Mouse (Mus musculus) ES-Bruce4 (cell line): ENCODE measurements around the gene Casq2. TPM values are rescaled to one million over a fixed set of nuclear protein-coding genes. Genes with fewer than 3 reads are reported as not detected.

Experiments used
- H3K27ac ChIP-seq: 2 replicates; pipeline ENCODE4 v1.5.1; 2012; ENCODE audit warnings: low read length, inconsistent platforms; ENCODE audit not compliant: insufficient read depth
- H3K27me3 ChIP-seq: 2 replicates; pipeline ENCODE4 v1.6.1; 2012; ENCODE audit warnings: mild to moderate bottlenecking, low read length, inconsistent platforms; ENCODE audit not compliant: control insufficient read depth, poor library complexity, insufficient read depth, severe bottlenecking
- H3K36me3 ChIP-seq: 2 replicates; pipeline ENCODE4 v1.6.1; 2012; ENCODE audit warnings: inconsistent platforms, mild to moderate bottlenecking, low read length, moderate library complexity; ENCODE audit not compliant: control insufficient read depth, poor library complexity, insufficient read depth, severe bottlenecking
- H3K4me1 ChIP-seq: one replicate; pipeline ENCODE4 v1.8.1; 2011; ENCODE audit warnings: low read length; ENCODE audit not compliant: control insufficient read depth, insufficient read depth
- H3K4me3 ChIP-seq: 2 replicates; pipeline ENCODE4 v1.5.1; 2011; ENCODE audit warnings: low read depth, mild to moderate bottlenecking, low read length
- H3K9ac ChIP-seq: 2 replicates; pipeline ENCODE4 v1.6.1; 2012; ENCODE audit warnings: low read depth, mild to moderate bottlenecking, inconsistent platforms; ENCODE audit not compliant: poor library complexity, severe bottlenecking
- H3K9me3 ChIP-seq: replicated peaks from 2 replicates; pipeline ENCODE4 v1.6.1; 2012; ENCODE audit warnings: mild to moderate bottlenecking, low read length, inconsistent platforms; ENCODE audit not compliant: control insufficient read depth, poor library complexity, insufficient read depth, severe bottlenecking
- CTCF ChIP-seq: IDR thresholded peaks from one replicate; pipeline ENCODE4 v1.8.1; 2011; ENCODE audit warnings: low read depth, low read length
- EP300 ChIP-seq: IDR thresholded peaks from 2 replicates; pipeline ENCODE4 v1.6.1; 2011; ENCODE audit warnings: low read depth, low read length; ENCODE audit not compliant: insufficient read depth
- POLR2A ChIP-seq: IDR thresholded peaks from one replicate; pipeline ENCODE4 v1.8.1; 2011; ENCODE audit warnings: low read length; ENCODE audit not compliant: insufficient read depth
- polyA plus RNA-seq: library from polyadenylated mRNA; stranded (reverse); fragments of >200 nt; gene quantifications from 2 replicates; pipeline ENCODE4 v1.2.4, GENCODE M21; 2011; ENCODE audit warnings: low read depth; ENCODE audit not compliant: missing spikeins, insufficient read depth, insufficient read length

Gene Casq2
- polyA plus RNA-seq, 1 experiment: not detected

GRCm38 (mm10) chr3:102083589-102084230 is 2.5 kb upstream of the Casq2 start:
- no peaks in the 10 kb centered on the region for H3K9me3 ChIP-seq
- peak; percentile 86 for TF ChIP-seq EP300
- TF ChIP-seq CTCF: no peak
- TF ChIP-seq POLR2A: no peak
- H3K9ac ChIP-seq: no peak overlapping the region
- H3K27ac ChIP-seq: peak overlapping the region; percentile 86
- H3K4me1 ChIP-seq: peaks cover 5% of the 10 kb centered on the region
- H3K4me3 ChIP-seq: peak overlapping the region; percentile 32; the same call in 1 of the 2 replicates
- H3K36me3 ChIP-seq: no peaks in the 10 kb centered on the region
- H3K27me3 ChIP-seq: no peaks in the 10 kb centered on the region

DNA sequence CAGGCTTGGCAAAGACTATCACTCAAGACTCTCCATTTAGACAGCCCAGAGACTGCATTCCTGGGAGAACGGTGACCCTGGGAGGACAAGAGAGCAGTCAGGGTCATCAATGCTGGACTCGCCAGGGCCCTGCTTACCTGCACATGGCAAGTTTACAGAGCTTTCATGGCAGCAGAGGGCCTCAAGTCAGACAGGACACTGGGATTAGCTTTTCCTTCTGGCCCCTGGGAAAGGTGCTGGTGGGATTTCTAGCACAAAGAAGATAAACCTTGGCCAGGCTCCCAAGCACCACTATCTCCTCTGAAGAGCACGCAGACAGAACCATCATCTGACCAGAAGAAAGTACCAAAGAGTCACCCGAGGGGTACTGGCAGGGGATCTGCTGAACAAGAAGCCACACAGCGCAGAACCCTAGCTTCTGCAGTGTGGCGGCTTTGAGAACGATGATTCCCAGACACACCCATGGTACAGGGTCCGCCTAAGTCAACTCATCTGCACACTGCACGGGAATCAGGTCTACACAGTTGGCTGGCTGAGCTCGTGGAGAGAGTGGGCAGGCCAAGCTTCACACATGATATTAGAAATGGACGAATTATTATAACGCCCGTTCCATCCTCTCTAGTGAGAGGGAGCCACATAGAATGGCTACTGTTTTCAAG is 1.3 kb upstream of the Casq2 start:
- H3K4me3 ChIP-seq: no peak overlapping the region
- no peaks in the 10 kb centered on the region for H3K9me3 ChIP-seq
- TF ChIP-seq CTCF (no peak), EP300 (no peak), POLR2A (no peak)
- H3K4me1 ChIP-seq: peaks cover 5% of the 10 kb centered on the region
- no peaks in the 10 kb centered on the region for H3K27me3 ChIP-seq
- H3K27ac ChIP-seq: no peak overlapping the region
- no peaks in the 10 kb centered on the region for H3K36me3 ChIP-seq
- no peak overlapping the region for H3K9ac ChIP-seq

- no peaks in the 10 kb centered on the region for H3K27me3 ChIP-seq
Measured at GRCm38 (mm10) chr3:102085719-102086118, 496 bp upstream of the Casq2 start.

GRCm38 (mm10) chr3:102094841-102095240 is 8.6 kb downstream of the Casq2 start:
- Histone ChIP-seq H3K4me1 (no peaks in the 10 kb centered on the region), H3K4me3 (no peak overlapping the region), H3K27me3 (no peaks in the 10 kb centered on the region), H3K9ac (no peak overlapping the region), H3K9me3 (no peaks in the 10 kb centered on the region), H3K27ac (no peak overlapping the region), H3K36me3 (no peaks in the 10 kb centered on the region)
- TF ChIP-seq EP300 (no peak), POLR2A (no peak), CTCF (no peak)

More at GRCm38 (mm10) chr3:102085719-102086118, 496 bp upstream of the Casq2 start:
- no peak overlapping the region for H3K9ac ChIP-seq
- no peaks in the 10 kb centered on the region for H3K36me3 ChIP-seq
- peaks cover 5% of the 10 kb centered on the region for H3K4me1 ChIP-seq
- no peak overlapping the region for H3K4me3 ChIP-seq
- H3K9me3 ChIP-seq: no peaks in the 10 kb centered on the region
- TF ChIP-seq EP300 (no peak), CTCF (no peak), POLR2A (no peak)
- no peak overlapping the region for H3K27ac ChIP-seq

GRCm38 (mm10) chr3:102095412-102095811 is 9.2 kb downstream of the Casq2 start:
- no peaks in the 10 kb centered on the region for H3K9me3 ChIP-seq

GRCm38 (mm10) chr3:102096366-102096765 is 10.2 kb downstream of the Casq2 start:
- Histone ChIP-seq H3K36me3 (no peaks in the 10 kb centered on the region), H3K27ac (no peak overlapping the region), H3K27me3 (no peaks in the 10 kb centered on the region), H3K9ac (no peak overlapping the region), H3K4me1 (no peaks in the 10 kb centered on the region), H3K9me3 (no peaks in the 10 kb centered on the region), H3K4me3 (no peak overlapping the region)
- TF ChIP-seq POLR2A (no peak), EP300 (no peak)

More at GRCm38 (mm10) chr3:102095412-102095811, 9.2 kb downstream of the Casq2 start:
- Histone ChIP-seq H3K27me3 (no peaks in the 10 kb centered on the region), H3K9ac (no peak overlapping the region), H3K27ac (no peak overlapping the region), H3K36me3 (no peaks in the 10 kb centered on the region), H3K4me3 (no peak overlapping the region), H3K4me1 (no peaks in the 10 kb centered on the region)
- no peak for TF ChIP-seq EP300
- no peak for TF ChIP-seq CTCF
- no peak for TF ChIP-seq POLR2A
